Mouse (Mus musculus) kidney, embryonic 14.5 days (tissue): Measurements from ENCODE around the gene Rdh16f2. TPM values are rescaled to one million over a fixed set of nuclear protein-coding genes. Genes with fewer than 3 reads are reported as not detected.
A peak's percentile ranks its signal among the peaks of the same experiment; 100 is the strongest.
"Not testable (repeated sequence)": the region's sequence is repeated elsewhere in the genome, so short reads cannot be mapped to it uniquely, and the experiment has no call there.

Experiments
- ATAC-seq: fragments of 200-750 bp; cut with Nextera tagmentation; 2 replicates; pipeline ENCODE4 v1.8.0; 2017; ENCODE audit warnings: moderate number of reproducible peaks, mild to moderate bottlenecking, moderate TSS enrichment, moderate library complexity; ENCODE audit not compliant: low FRiP score, low TSS enrichment
- H3K27ac ChIP-seq: fragments of 300-500 bp; sonication (generic); 2 replicates; pipeline ENCODE4 v1.5.1; 2014; ENCODE audit warnings: low read depth, mild to moderate bottlenecking, low read length, moderate library complexity, mixed read lengths
- H3K27me3 ChIP-seq: fragments of 300-500 bp; sonication (generic); 2 replicates; pipeline ENCODE4 v1.6.1; 2014; ENCODE audit warnings: mild to moderate bottlenecking, low read length; ENCODE audit not compliant: control insufficient read depth, insufficient read depth
- H3K36me3 ChIP-seq: fragments of 300-500 bp; sonication (generic); 2 replicates; pipeline ENCODE4 v1.6.1; 2014; ENCODE audit warnings: low read length, mixed read lengths; ENCODE audit not compliant: control insufficient read depth, insufficient read depth
- H3K4me1 ChIP-seq: fragments of 300-500 bp; sonication (generic); 2 replicates; pipeline ENCODE4 v1.6.1; 2014; ENCODE audit warnings: low read length, mixed read lengths; ENCODE audit not compliant: control insufficient read depth, insufficient read depth
- H3K4me2 ChIP-seq: fragments of 300-500 bp; sonication (generic); replicated peaks from 2 replicates; pipeline ENCODE4 v1.6.1; 2014; ENCODE audit warnings: low read depth, mild to moderate bottlenecking, low read length
- H3K4me3 ChIP-seq: fragments of 300-500 bp; sonication (generic); 2 replicates; pipeline ENCODE4 v1.5.1; 2014; ENCODE audit warnings: mild to moderate bottlenecking, low read length
- H3K9ac ChIP-seq: fragments of 300-500 bp; sonication (generic); 2 replicates; pipeline ENCODE4 v1.6.1; 2014; ENCODE audit warnings: low read depth, mild to moderate bottlenecking, low read length, moderate library complexity
- H3K9me3 ChIP-seq: fragments of 300-500 bp; sonication (generic); 2 replicates; pipeline ENCODE4 v1.6.1; 2016; ENCODE audit warnings: low read length; ENCODE audit not compliant: control insufficient read depth
- WGBS: fragments of 180-500 bp; shearing (Covaris S2); extraction: QIAGEN DNeasy Blood & Tissue Kit; methylation state at CpG from one replicate; pipeline ENCODE4 v1.1.7; 2014; 5-methylcytosine and 5-hydroxymethylcytosine counted together
- polyA plus RNA-seq: library from polyadenylated mRNA; unstranded; fragments of >200 nt; fragmentation: Nextera tagmentation; extraction: Ambion mirVana; gene quantifications from 2 replicates; pipeline ENCODE4 v1.2.1, GENCODE M21; 2014

Rdh16f2 gene
- polyA plus RNA-seq, 1 experiment from 2014 or later: not detected

DNA sequence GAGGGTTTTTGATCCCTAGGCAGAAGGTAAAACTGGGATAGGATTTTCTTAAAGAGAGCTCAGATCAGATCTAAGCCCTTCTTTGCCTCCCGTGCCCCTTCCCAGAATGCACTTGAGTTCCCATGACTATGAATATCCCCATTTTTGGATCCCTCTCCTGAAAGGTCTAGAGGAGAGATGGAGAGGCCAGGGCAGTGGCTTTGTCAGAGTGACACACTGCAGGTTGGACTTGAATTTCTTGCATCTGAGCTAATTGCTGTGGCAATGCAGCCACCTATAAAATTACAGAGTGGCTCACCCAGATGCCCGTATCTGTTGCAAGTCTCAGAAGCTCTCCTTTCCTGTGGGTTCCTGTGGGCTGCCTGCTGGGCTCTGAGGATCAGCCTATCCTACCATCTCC, 31.9 kb downstream of the Rdh16f2 start, which contains the start of gene Sdr9c7:
Sdr9c7 (plus strand) TSS at position 301 of the 400 bp plus-strand sequence.
- no peak within 1 kb of the TSS for H3K4me3 ChIP-seq
- H3K36me3 ChIP-seq: no peaks in the 10 kb centered on the region
- ATAC-seq: no peak
- no peak within 1 kb of the TSS for H3K4me2 ChIP-seq
- no peaks in the 10 kb centered on the region for H3K9me3 ChIP-seq
- 81% methylated on average over 2 of the region's 2 CpGs for WGBS
- no peaks in the 10 kb centered on the region for H3K4me1 ChIP-seq
- no peak within 1 kb of the TSS for H3K27ac ChIP-seq
- no peaks in the 10 kb centered on the region for H3K27me3 ChIP-seq
- no peak within 1 kb of the TSS for H3K9ac ChIP-seq

DNA sequence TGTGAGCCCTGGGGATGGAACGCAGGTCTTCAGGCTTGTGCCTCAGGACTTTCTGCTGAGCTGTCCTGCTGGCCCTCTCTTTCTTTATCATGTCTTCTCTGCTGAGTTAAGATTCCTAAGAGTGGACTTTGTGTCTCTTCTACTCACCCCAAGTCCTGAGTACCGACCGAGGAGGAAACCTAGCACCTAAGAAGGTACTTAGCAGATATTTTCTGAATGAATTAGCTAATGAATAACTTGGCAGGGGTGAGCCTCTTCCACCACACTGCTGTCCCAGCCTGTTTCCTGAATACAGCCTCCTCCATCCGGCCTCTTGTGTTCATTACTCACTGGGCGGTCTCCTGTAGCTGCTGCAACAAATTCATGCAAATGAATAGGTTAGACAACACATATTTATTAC, 33.5 kb downstream of the Rdh16f2 start:
- Histone ChIP-seq H3K9ac (no peak overlapping the region), H3K9me3 (no peaks in the 10 kb centered on the region), H3K4me3 (no peak overlapping the region), H3K27ac (no peak overlapping the region), H3K4me1 (no peaks in the 10 kb centered on the region), H3K36me3 (no peaks in the 10 kb centered on the region), H3K27me3 (no peaks in the 10 kb centered on the region), H3K4me2 (no peak overlapping the region)
- WGBS: 69% methylated on average over 5 of the region's 5 CpGs
- ATAC-seq: no peak

DNA sequence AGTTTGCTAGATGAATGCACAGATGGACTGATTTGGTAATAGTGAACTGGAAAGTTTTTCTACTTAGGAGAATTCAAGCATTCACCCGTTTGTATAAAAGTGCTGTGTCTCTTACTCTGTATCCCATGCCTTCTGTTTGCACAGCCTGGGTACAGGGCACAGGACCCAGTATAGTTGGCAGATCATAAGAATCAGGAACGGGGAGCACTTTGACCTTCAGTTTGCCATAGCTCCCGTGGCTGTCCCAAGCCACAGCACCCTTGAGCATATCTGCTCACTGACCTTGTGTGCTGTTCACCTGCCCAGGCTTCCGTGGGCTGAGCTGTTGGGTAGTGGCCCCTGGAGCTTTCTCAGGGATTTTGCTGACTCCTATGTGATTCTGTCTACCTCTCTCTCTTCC, 35.5 kb downstream of the Rdh16f2 start:
- no peak overlapping the region for H3K4me2 ChIP-seq
- no peak overlapping the region for H3K27ac ChIP-seq
- no peaks in the 10 kb centered on the region for H3K36me3 ChIP-seq
- no peak overlapping the region for H3K4me3 ChIP-seq
- WGBS: 81% methylated on average over 4 of the region's 4 CpGs
- no peak for ATAC-seq
- H3K9me3 ChIP-seq: no peaks in the 10 kb centered on the region
- no peaks in the 10 kb centered on the region for H3K27me3 ChIP-seq
- H3K4me1 ChIP-seq: no peaks in the 10 kb centered on the region
- H3K9ac ChIP-seq: no peak overlapping the region

DNA sequence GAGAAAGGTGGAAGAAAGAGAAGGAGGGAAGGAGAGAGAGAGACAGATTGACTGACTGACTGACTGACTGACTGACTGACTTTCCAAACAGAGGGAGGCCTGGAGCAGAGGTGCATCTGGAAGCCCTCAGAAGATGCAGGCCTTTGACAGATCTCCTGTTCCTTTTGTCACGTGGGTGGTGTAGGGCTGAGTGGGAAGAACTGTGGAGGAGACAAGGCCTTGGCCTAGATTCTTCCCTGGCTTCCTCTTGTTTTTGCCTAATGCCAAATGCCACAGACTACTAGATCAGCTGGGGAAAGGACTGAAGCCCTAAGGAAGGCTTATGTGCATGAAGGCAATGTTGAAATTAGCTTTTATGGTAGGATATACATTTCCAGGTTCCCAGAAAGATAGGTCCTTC, 36.8 kb downstream of the Rdh16f2 start:
- H3K4me2 ChIP-seq: no peak overlapping the region

DNA sequence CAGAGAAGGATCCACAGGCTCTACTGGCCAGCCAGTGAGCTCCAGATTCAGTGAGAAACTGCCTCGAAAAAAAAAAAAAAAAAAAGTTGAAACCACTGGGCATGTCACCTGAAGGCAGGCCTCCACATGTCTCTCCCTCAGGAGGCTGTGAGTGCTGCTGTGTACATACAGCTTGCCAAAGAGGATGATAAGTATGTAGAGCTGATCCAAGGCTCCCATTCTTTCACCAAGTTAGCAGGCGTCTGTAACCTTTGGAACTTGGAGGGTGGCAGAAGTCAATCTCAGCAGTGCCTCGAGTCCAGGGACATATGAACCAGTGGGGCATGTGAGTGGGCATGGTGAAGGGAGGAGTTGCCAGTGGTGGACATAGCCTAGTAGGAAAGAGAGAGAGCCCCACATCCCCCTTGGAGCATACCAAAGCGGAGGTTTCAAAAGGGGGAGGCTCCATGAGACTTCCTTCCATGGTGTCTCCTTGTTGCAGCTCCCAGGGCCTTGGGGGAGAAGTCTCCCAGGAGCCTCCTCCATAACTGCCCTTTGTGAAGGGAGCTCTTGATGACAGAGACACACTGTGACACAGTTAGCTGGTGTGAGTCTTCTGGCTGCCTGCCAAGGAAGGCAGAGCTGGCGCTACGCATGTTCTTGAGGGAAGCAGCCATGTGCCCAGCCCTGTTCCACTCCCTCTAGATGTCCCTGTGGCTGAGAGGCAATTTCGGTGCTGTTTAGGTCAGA, 38.6 kb downstream of the Rdh16f2 start:
- Histone ChIP-seq H3K4me3 (no peak overlapping the region), H3K27ac (no peak overlapping the region), H3K9ac (no peak overlapping the region), H3K4me1 (no peaks in the 10 kb centered on the region), H3K27me3 (no peaks in the 10 kb centered on the region), H3K4me2 (no peak overlapping the region), H3K9me3 (no peaks in the 10 kb centered on the region), H3K36me3 (no peaks in the 10 kb centered on the region)
- 0 out of 2 replicates have a peak, but pooled peaks have one; percentile 12 for ATAC-seq
- 70% methylated on average over 7 of the region's 7 CpGs for WGBS

More for the DNA sequence above, 36.8 kb downstream of the Rdh16f2 start:
- Histone ChIP-seq H3K9me3 (no peaks in the 10 kb centered on the region), H3K36me3 (no peaks in the 10 kb centered on the region), H3K27ac (no peak overlapping the region), H3K4me1 (no peaks in the 10 kb centered on the region), H3K4me3 (no peak overlapping the region), H3K27me3 (no peaks in the 10 kb centered on the region), H3K9ac (no peak overlapping the region)
- WGBS: 55% methylated on average over 1 of the region's 1 CpGs
- no peak for ATAC-seq

DNA sequence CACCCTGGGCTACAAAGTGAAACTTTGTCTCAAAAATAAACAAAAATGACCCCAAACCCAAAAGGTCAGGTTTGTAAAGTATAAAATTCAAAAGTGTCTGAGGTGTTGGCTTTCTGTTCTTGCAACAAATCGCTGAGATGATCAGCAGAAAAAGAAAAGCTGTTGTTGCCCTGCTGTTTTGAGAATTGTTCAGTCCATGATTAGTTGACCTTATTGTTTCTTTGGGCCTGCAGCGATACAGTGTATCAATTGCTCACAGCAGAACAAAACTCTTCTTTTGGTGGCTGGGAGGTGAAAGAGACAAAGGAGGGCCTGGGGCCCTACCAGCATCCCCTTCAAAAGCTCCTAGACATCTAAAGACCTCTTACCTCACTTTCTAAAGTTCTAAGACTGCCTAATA, 39.9 kb downstream of the Rdh16f2 start:
- WGBS: 92% methylated on average over 2 of the region's 2 CpGs
- Histone ChIP-seq H3K9me3 (no peaks in the 10 kb centered on the region), H3K9ac (no peak overlapping the region), H3K4me2 (no peak overlapping the region), H3K27me3 (no peaks in the 10 kb centered on the region), H3K4me1 (no peaks in the 10 kb centered on the region), H3K27ac (no peak overlapping the region), H3K4me3 (no peak overlapping the region), H3K36me3 (no peaks in the 10 kb centered on the region)
- ATAC-seq: no peak

DNA sequence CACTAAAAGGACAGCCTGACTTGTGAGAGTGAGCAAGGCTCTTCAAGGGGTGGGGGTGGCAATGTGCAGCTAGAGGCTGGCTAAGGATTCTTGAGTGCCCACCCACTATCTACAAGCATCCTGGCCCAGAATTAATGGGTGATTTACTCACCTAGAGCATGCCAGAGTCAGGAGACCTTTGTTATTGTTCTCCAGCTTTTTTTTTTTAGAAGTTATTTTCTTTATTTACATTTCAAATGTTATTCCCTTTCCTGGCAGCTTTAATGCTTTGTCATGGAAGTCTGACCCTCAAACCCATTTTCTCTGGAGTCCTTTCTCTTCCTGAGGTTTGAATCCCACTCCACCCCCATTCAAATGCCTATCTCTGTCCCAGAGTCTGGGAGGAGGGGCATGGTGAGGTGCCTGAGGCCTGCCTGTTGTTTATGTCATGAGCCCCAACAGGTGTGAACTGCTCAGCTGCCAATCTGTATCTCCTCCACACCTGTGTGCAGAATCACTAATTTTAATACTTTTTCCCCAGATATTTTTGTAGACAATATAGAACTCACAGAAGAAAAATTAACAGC, 41.2 kb downstream of the Rdh16f2 start:
- Histone ChIP-seq H3K9ac (no peak overlapping the region), H3K9me3 (no peaks in the 10 kb centered on the region), H3K4me2 (no peak overlapping the region), H3K27me3 (no peaks in the 10 kb centered on the region), H3K27ac (no peak overlapping the region), H3K36me3 (no peaks in the 10 kb centered on the region), H3K4me1 (no peaks in the 10 kb centered on the region), H3K4me3 (no peak overlapping the region)
- no peak for ATAC-seq

DNA sequence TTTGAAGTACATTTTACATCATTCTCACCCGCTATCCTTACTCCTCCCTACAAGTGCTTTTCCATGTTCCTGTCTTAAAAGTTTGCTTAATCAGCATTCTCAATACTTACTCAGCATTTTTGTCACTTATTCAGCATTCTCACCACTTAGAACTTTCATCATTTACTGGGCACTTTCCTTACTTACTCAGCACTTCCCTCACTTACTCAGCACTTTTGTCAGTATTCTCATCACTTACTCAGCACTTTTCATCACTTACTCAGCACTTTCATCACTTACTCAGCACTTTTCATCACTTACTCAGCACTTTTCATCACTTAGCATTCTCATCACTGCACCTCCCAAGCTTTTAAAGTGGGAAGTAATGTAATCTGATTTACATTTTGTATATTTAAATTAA, 49.3 kb downstream of the Rdh16f2 start:
- H3K27me3 ChIP-seq: no peaks in the 10 kb centered on the region
- H3K27ac ChIP-seq: no peak overlapping the region
- 95% methylated on average over 1 of the region's 1 CpGs for WGBS
- no peak overlapping the region for H3K9ac ChIP-seq
- H3K9me3 ChIP-seq: no peaks in the 10 kb centered on the region
- no peak overlapping the region for H3K4me3 ChIP-seq
- H3K4me2 ChIP-seq: no peak overlapping the region
- H3K36me3 ChIP-seq: no peaks in the 10 kb centered on the region
- no peaks in the 10 kb centered on the region for H3K4me1 ChIP-seq
- no peak for ATAC-seq

DNA sequence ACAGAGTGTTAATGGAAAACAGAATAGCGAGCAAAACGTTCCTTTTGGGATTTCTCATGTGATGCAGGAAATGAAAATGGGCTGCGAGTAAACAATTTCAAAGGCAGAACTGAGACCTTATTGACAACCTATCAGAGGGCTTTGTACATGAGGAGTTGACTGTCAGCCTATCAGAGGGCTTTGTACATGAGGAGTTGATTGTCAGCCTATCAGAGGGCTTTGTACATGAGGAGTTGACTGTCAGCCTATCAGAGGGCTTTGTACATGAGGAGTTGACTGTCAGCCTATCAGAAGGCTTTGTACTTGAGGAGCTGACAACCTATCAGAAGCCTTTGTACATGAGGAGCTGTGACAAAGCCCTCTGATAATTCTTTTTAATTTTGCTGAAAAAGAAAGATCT, 50.9 kb downstream of the Rdh16f2 start:
- H3K27ac ChIP-seq, H3K9me3 ChIP-seq, ATAC-seq, H3K36me3 ChIP-seq, H3K9ac ChIP-seq, H3K4me1 ChIP-seq, H3K27me3 ChIP-seq, H3K4me3 ChIP-seq, H3K4me2 ChIP-seq: not testable (repeated sequence)
- 91% methylated on average over 3 of the region's 3 CpGs for WGBS
